Mouse (Mus musculus) limb, embryonic 13.5 days (tissue): ENCODE results near the gene Jag2. TPM values are rescaled to one million over a fixed set of nuclear protein-coding genes. Genes with fewer than 3 reads are reported as not detected.

Experiments
- ATAC-seq: fragments of 200-750 bp; cut with Nextera tagmentation; 2 replicates; pipeline ENCODE4 v1.8.0; 2017; ENCODE audit warnings: low read depth, moderate number of reproducible peaks, moderate TSS enrichment; ENCODE audit not compliant: low FRiP score
- H3K27ac ChIP-seq: fragments of 300-500 bp; sonication (generic); 2 replicates; pipeline ENCODE4 v1.5.1; 2015; ENCODE audit warnings: inconsistent platforms, mild to moderate bottlenecking, moderate library complexity
- H3K27me3 ChIP-seq: fragments of 300-500 bp; sonication (generic); 2 replicates; pipeline ENCODE4 v1.6.1; 2015; ENCODE audit warnings: mild to moderate bottlenecking, inconsistent platforms
- H3K36me3 ChIP-seq: fragments of 300-500 bp; sonication (generic); 2 replicates; pipeline ENCODE4 v1.6.1; 2015; ENCODE audit warnings: inconsistent platforms, mild to moderate bottlenecking, moderate library complexity
- H3K4me1 ChIP-seq: fragments of 300-500 bp; sonication (generic); 2 replicates; pipeline ENCODE4 v1.6.1; 2015; ENCODE audit warnings: inconsistent platforms
- H3K4me2 ChIP-seq: fragments of 300-500 bp; sonication (generic); replicated peaks from 2 replicates; pipeline ENCODE4 v1.6.1; 2015; ENCODE audit warnings: inconsistent platforms, mild to moderate bottlenecking, moderate library complexity
- H3K4me3 ChIP-seq: fragments of 300-500 bp; sonication (generic); 2 replicates; pipeline ENCODE4 v1.5.1; 2015; ENCODE audit warnings: moderate library complexity, mild to moderate bottlenecking, inconsistent platforms
- H3K9ac ChIP-seq: fragments of 300-500 bp; sonication (generic); 2 replicates; pipeline ENCODE4 v1.6.1; 2015; ENCODE audit warnings: mild to moderate bottlenecking, inconsistent platforms
- H3K9me3 ChIP-seq: fragments of 300-500 bp; sonication (generic); 2 replicates; pipeline ENCODE4 v1.6.1; 2016; ENCODE audit warnings: inconsistent platforms
- WGBS: fragments of 180-500 bp; shearing (Covaris S2); methylation state at CpG from one replicate; pipeline ENCODE4 v1.1.7; 2015; 5-methylcytosine and 5-hydroxymethylcytosine counted together
- polyA plus RNA-seq: library from polyadenylated mRNA; unstranded; fragments of >200 nt; fragmentation: Nextera tagmentation; extraction: Ambion mirVana; gene quantifications from 2 replicates; pipeline ENCODE4 v1.2.1, GENCODE M21; 2015

Gene Jag2
- polyA plus RNA-seq, 1 experiment from 2014 or later, result 5.9 TPM

GRCm38 (mm10) chr12:112938873-112939565, 9.4 kb upstream of the Jag2 start:
- H3K27ac ChIP-seq, result no peak overlapping the region
- no peak overlapping the region for H3K9ac ChIP-seq
- ATAC-seq, result no peak
- no peak overlapping the region for H3K4me2 ChIP-seq
- H3K9me3 ChIP-seq, result no peaks in the 10 kb centered on the region
- no peaks in the 10 kb centered on the region for H3K36me3 ChIP-seq
- 57% methylated on average over 10 of the region's 10 CpGs for WGBS
- H3K4me3 ChIP-seq, result no peak overlapping the region
- peaks cover 40% of the 10 kb centered on the region for H3K4me1 ChIP-seq
- no peaks in the 10 kb centered on the region for H3K27me3 ChIP-seq

- Histone ChIP-seq H3K9ac (no peak overlapping the region; the same call in 1 of the 2 replicates), H3K4me3 (no peak overlapping the region), H3K4me1 (peaks cover 40% of the 10 kb centered on the region), H3K4me2 (no peak overlapping the region), H3K27ac (peak overlapping the region; percentile 44; the same call in 1 of the 2 replicates), H3K36me3 (no peaks in the 10 kb centered on the region), H3K27me3 (no peaks in the 10 kb centered on the region), H3K9me3 (no peaks in the 10 kb centered on the region)
- whole genome bisulfite sequencing, result 72% methylated on average over 10 of the region's 10 CpGs
- 0 out of 2 replicates have a peak, but pooled peaks have one; percentile 1 for ATAC-seq
Observed at GRCm38 (mm10) chr12:112938366-112938765, 8.8 kb upstream of the Jag2 start.

GRCm38 (mm10) chr12:112937906-112938305, 8.3 kb upstream of the Jag2 start:
- WGBS, result 22% methylated on average over 9 of the region's 9 CpGs
- H3K27me3 ChIP-seq, result no peaks in the 10 kb centered on the region
- ATAC-seq, result peak; percentile 20; the same call in 1 of the 2 replicates
- no peak overlapping the region for H3K4me2 ChIP-seq
- peaks cover 41% of the 10 kb centered on the region for H3K4me1 ChIP-seq
- no peaks in the 10 kb centered on the region for H3K36me3 ChIP-seq
- peak overlapping the region; percentile 44; the same call in 1 of the 2 replicates for H3K27ac ChIP-seq
- H3K9ac ChIP-seq, result no peak overlapping the region; the same call in 1 of the 2 replicates
- H3K4me3 ChIP-seq, result no peak overlapping the region
- H3K9me3 ChIP-seq, result no peaks in the 10 kb centered on the region

- ATAC-seq, result no peak
- H3K9me3 ChIP-seq, result no peaks in the 10 kb centered on the region
- no peaks in the 10 kb centered on the region for H3K36me3 ChIP-seq
- no peak overlapping the region for H3K9ac ChIP-seq
- 29% methylated on average over 7 of the region's 7 CpGs for WGBS
- peaks cover 32% of the 10 kb centered on the region for H3K4me1 ChIP-seq
- H3K27ac ChIP-seq, result no peak overlapping the region
- H3K4me2 ChIP-seq, result no peak overlapping the region
- peaks cover 48% of the 10 kb centered on the region for H3K27me3 ChIP-seq
- no peak overlapping the region for H3K4me3 ChIP-seq
Observed at GRCm38 (mm10) chr12:112932647-112933046, 3.1 kb upstream of the Jag2 start.

- peak overlapping the region; percentile 63 for H3K9ac ChIP-seq
- H3K4me1 ChIP-seq, result peaks cover 42% of the 10 kb centered on the region
- H3K27me3 ChIP-seq, result peaks cover 82% of the 10 kb centered on the region
- ATAC-seq, result peak; percentile 29
- H3K27ac ChIP-seq, result peak overlapping the region; percentile 48; the same call in 1 of the 2 replicates
- peak overlapping the region; percentile 60 for H3K4me3 ChIP-seq
- H3K4me2 ChIP-seq, result peak overlapping the region; percentile 98
- no peaks in the 10 kb centered on the region for H3K9me3 ChIP-seq
- WGBS, result 1% methylated on average over 94 of the region's 124 CpGs
- no peaks in the 10 kb centered on the region for H3K36me3 ChIP-seq
Observed at GRCm38 (mm10) chr12:112928401-112929241, 955 bp downstream of the Jag2 start.

- ATAC-seq, result no peak
Observed at GRCm38 (mm10) chr12:112927265-112927664, 2.3 kb downstream of the Jag2 start.

GRCm38 (mm10) chr12:112925950-112926349, 3.6 kb downstream of the Jag2 start:
- Histone ChIP-seq H3K27ac (no peak overlapping the region), H3K9ac (0 out of 2 replicates have a peak overlapping the region, but pooled peaks have one; percentile 19), H3K9me3 (no peaks in the 10 kb centered on the region), H3K36me3 (no peaks in the 10 kb centered on the region), H3K27me3 (peaks cover 67% of the 10 kb centered on the region), H3K4me1 (peaks cover 42% of the 10 kb centered on the region), H3K4me3 (no peak overlapping the region), H3K4me2 (0 out of 2 replicates have a peak overlapping the region, but pooled peaks have one; percentile 1)
- 87% methylated on average over 6 of the region's 6 CpGs for WGBS
- no peak for ATAC-seq

More at GRCm38 (mm10) chr12:112927265-112927664, 2.3 kb downstream of the Jag2 start:
- Histone ChIP-seq H3K4me1 (peaks cover 38% of the 10 kb centered on the region), H3K27ac (no peak overlapping the region), H3K4me3 (peak overlapping the region; percentile 60), H3K4me2 (peak overlapping the region; percentile 98), H3K36me3 (no peaks in the 10 kb centered on the region), H3K9me3 (no peaks in the 10 kb centered on the region), H3K9ac (peak overlapping the region; percentile 43; the same call in 1 of the 2 replicates), H3K27me3 (peaks cover 79% of the 10 kb centered on the region)
- 38% methylated on average over 14 of the region's 14 CpGs for WGBS

- WGBS, result 13% methylated on average over 3 of the region's 3 CpGs
- no peaks in the 10 kb centered on the region for H3K9me3 ChIP-seq
- ATAC-seq, result no peak
Observed at GRCm38 (mm10) chr12:112922541-112922940, 7.0 kb downstream of the Jag2 start.

DNA sequence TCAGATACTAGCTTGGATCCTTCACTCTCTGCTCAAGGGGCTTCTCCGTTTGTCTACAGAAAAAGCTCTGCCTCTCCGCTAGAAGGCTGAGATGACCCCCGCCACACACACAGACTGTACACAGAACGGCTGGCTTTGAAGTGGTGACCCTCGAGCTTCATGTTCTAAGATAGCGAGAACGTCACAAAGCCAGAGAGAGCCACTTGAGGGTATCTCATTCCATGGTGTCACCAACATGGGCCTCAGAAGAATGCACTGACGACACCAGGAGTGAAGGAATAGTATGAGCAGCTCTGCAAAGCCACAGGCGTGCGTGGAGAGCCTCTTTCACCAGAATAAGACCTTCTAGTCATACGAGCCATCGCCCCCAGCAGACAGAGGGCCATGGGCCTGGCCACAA, 8.1 kb downstream of the Jag2 start:
- Histone ChIP-seq H3K4me2 (no peak overlapping the region), H3K4me3 (no peak overlapping the region), H3K9me3 (no peaks in the 10 kb centered on the region), H3K36me3 (no peaks in the 10 kb centered on the region), H3K27ac (no peak overlapping the region), H3K4me1 (peaks cover 13% of the 10 kb centered on the region), H3K27me3 (peaks cover 22% of the 10 kb centered on the region), H3K9ac (no peak overlapping the region)
- WGBS, result 79% methylated on average over 12 of the region's 12 CpGs
- no peak for ATAC-seq

More at GRCm38 (mm10) chr12:112922541-112922940, 7.0 kb downstream of the Jag2 start:
- no peak overlapping the region for H3K4me3 ChIP-seq
- H3K36me3 ChIP-seq, result no peaks in the 10 kb centered on the region
- H3K27ac ChIP-seq, result no peak overlapping the region
- no peak overlapping the region for H3K4me2 ChIP-seq
- peaks cover 32% of the 10 kb centered on the region for H3K27me3 ChIP-seq
- H3K9ac ChIP-seq, result no peak overlapping the region
- peaks cover 24% of the 10 kb centered on the region for H3K4me1 ChIP-seq

- H3K9me3 ChIP-seq, result no peaks in the 10 kb centered on the region
- H3K4me3 ChIP-seq, result no peak overlapping the region
- ATAC-seq, result no peak
- no peak overlapping the region for H3K9ac ChIP-seq
- H3K4me1 ChIP-seq, result peaks cover 12% of the 10 kb centered on the region; the same call in 1 of the 2 replicates
- no peak overlapping the region for H3K27ac ChIP-seq
- 40% methylated on average over 8 of the region's 8 CpGs for WGBS
- no peaks in the 10 kb centered on the region for H3K27me3 ChIP-seq
- H3K4me2 ChIP-seq, result no peak overlapping the region
- H3K36me3 ChIP-seq, result 0 out of 2 replicates have a peak, but pooled peaks cover 3% of the 10 kb centered on the region
Observed at GRCm38 (mm10) chr12:112917906-112918305, 11.7 kb downstream of the Jag2 start.

GRCm38 (mm10) chr12:112917486-112917885, 12.1 kb downstream of the Jag2 start:
- no peak overlapping the region for H3K4me3 ChIP-seq
- peaks cover 11% of the 10 kb centered on the region; the same call in 1 of the 2 replicates for H3K4me1 ChIP-seq
- no peak overlapping the region for H3K9ac ChIP-seq
- WGBS, result 72% methylated on average over 11 of the region's 11 CpGs
- H3K4me2 ChIP-seq, result no peak overlapping the region
- no peak overlapping the region for H3K27ac ChIP-seq
- H3K9me3 ChIP-seq, result no peaks in the 10 kb centered on the region
- H3K27me3 ChIP-seq, result no peaks in the 10 kb centered on the region
- no peak for ATAC-seq
- 0 out of 2 replicates have a peak, but pooled peaks cover 3% of the 10 kb centered on the region for H3K36me3 ChIP-seq
